Mouse (Mus musculus) hindbrain, postnatal 0 days (tissue): ENCODE results near the gene E130308A19Rik. TPM values are rescaled to one million over a fixed set of nuclear protein-coding genes. Genes with fewer than 3 reads are reported as not detected.

ENCODE experiments used
- ATAC-seq: fragments of 200-750 bp; cut with Nextera tagmentation; 2 replicates; pipeline ENCODE4 v1.8.0; 2017; ENCODE audit warnings: mild to moderate bottlenecking, moderate TSS enrichment, moderate library complexity
- DNase-seq: peaks from one replicate; pipeline ENCODE4 v3.0.0-alpha.2; 2015; ENCODE audit warnings: low spot score
- H3K27ac ChIP-seq: fragments of 300-500 bp; sonication (generic); 2 replicates; pipeline ENCODE4 v1.5.1; 2014; ENCODE audit warnings: mild to moderate bottlenecking
- H3K27me3 ChIP-seq: fragments of 300-500 bp; sonication (generic); 2 replicates; pipeline ENCODE4 v1.6.1; 2014; ENCODE audit warnings: low read length, mixed read lengths; ENCODE audit not compliant: insufficient read depth
- H3K36me3 ChIP-seq: fragments of 300-500 bp; sonication (generic); 2 replicates; pipeline ENCODE4 v1.6.1; 2014; ENCODE audit warnings: low read length, mixed read lengths; ENCODE audit not compliant: insufficient read depth
- H3K4me1 ChIP-seq: fragments of 300-500 bp; sonication (generic); 2 replicates; pipeline ENCODE4 v1.6.1; 2014; ENCODE audit warnings: antibody characterized with exemption, low read length, mixed read lengths; ENCODE audit not compliant: insufficient read depth
- H3K4me2 ChIP-seq: fragments of 300-500 bp; sonication (generic); 2 replicates; pipeline ENCODE4 v1.6.1; 2014; ENCODE audit warnings: low read depth, mild to moderate bottlenecking, low read length, moderate library complexity, mixed read lengths
- H3K4me3 ChIP-seq: fragments of 300-500 bp; sonication (generic); 2 replicates; pipeline ENCODE4 v1.5.1; 2014; ENCODE audit warnings: low read length
- H3K9ac ChIP-seq: fragments of 300-500 bp; sonication (generic); replicated peaks from 2 replicates; pipeline ENCODE4 v1.6.1; 2014; ENCODE audit warnings: mild to moderate bottlenecking, low read length, moderate library complexity, mixed read lengths
- H3K9me3 ChIP-seq: fragments of 300-500 bp; sonication (generic); 2 replicates; pipeline ENCODE4 v1.6.1; 2016; ENCODE audit warnings: low read length, mixed read lengths
- CTCF ChIP-seq: IDR thresholded peaks from 2 replicates; pipeline ENCODE4 v1.5.1; 2016; ENCODE audit warnings: antibody characterized with exemption, control low read depth, low read depth
- WGBS: fragments of 180-500 bp; shearing (Covaris S2); extraction: QIAGEN DNeasy Blood & Tissue Kit; methylation state at CpG from one replicate; pipeline ENCODE4 v1.1.7; 2014; 5-methylcytosine and 5-hydroxymethylcytosine counted together
- polyA plus RNA-seq: library from polyadenylated mRNA; unstranded; fragments of >200 nt; fragmentation: Nextera tagmentation; extraction: Ambion mirVana; gene quantifications from 2 replicates; pipeline ENCODE4 v1.2.1, GENCODE M21; 2015
- total RNA-seq: library from RNA; depleted of rRNA; stranded (reverse); fragments of >200 nt; gene quantifications from 2 replicates; pipeline ENCODE4 v1.2.3, GENCODE M21; 2014

The E130308A19Rik gene
- total and polyA plus RNA-seq, 2 experiments from 2014 or later = 33.8 to 41.9 TPM

DNA sequence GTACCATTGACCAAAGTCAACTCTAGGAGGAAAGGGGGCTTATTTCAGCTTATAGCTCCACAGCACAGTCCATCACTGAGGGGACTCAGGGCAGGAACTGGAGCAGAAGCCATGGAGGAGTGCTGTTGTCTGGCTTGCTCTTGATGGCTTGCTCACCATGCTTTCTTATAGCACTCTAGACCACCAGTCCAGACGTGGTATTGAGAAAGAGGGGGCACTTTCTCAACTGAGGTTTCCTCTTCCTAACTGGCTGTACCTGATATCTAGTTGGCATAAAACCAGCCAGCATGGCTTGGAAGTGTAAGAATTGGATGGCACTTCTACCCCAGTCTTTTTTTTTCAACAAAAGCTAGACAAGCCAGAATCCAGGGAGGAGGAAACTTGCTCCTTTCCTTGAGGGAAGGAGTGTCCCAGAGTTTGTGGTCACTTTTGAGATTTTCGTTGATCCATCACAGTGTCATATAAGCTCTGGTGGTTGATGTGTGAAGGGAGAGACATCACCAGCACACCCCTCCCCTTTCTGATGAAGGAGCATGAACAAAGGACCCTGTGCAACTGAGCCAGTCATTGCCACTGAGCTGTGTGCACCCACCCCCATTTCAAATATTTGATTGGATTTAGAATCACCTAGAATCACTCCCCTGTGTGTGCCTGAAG is 38.7 kb upstream of the E130308A19Rik start:
- DNase-seq (no peak), ATAC-seq (no peak)
- Histone ChIP-seq H3K4me1 (no peaks in the 10 kb centered on the region), H3K4me2 (no peak overlapping the region), H3K36me3 (no peaks in the 10 kb centered on the region), H3K4me3 (no peak overlapping the region), H3K9ac (no peak overlapping the region), H3K9me3 (no peaks in the 10 kb centered on the region), H3K27me3 (no peaks in the 10 kb centered on the region), H3K27ac (no peak overlapping the region)
- 75% methylated on average over 2 of the region's 2 CpGs for WGBS
- no peak for TF ChIP-seq CTCF

DNA sequence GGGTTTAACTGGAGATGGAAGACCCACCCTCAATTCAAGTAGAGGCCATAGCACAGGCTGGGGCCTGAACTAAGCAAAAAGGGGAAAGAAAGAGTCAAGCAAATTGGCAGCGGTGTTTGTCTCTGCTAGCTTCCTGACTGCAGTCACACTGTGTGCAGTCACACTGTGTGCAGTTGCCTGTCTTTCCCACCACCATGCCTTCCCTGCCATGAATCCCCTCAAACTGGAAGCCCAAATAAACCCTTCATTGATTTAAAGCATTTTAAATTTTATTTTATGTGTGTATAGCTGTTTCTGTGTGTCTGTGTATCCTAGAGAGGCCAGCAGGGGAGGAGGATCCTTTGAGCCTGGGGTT is 38.2 kb upstream of the E130308A19Rik start:
- no peaks in the 10 kb centered on the region for H3K36me3 ChIP-seq
- H3K4me1 ChIP-seq = no peaks in the 10 kb centered on the region
- ATAC-seq (no peak), DNase-seq (no peak)
- no peaks in the 10 kb centered on the region for H3K9me3 ChIP-seq
- no peak for TF ChIP-seq CTCF
- no peak overlapping the region for H3K4me2 ChIP-seq
- no peak overlapping the region for H3K4me3 ChIP-seq
- H3K9ac ChIP-seq = no peak overlapping the region
- H3K27me3 ChIP-seq = no peaks in the 10 kb centered on the region
- H3K27ac ChIP-seq = no peak overlapping the region
- 95% methylated on average over 1 of the region's 1 CpGs for WGBS

GRCm38 (mm10) chr4:59594614-59595013 is 31.4 kb upstream of the E130308A19Rik start:
- Histone ChIP-seq H3K27me3 (no peaks in the 10 kb centered on the region), H3K9me3 (no peaks in the 10 kb centered on the region), H3K9ac (no peak overlapping the region), H3K27ac (no peak overlapping the region), H3K4me3 (no peak overlapping the region), H3K4me1 (no peaks in the 10 kb centered on the region), H3K4me2 (no peak overlapping the region), H3K36me3 (peaks cover 13% of the 10 kb centered on the region; the same call in 1 of the 2 replicates)
- 83% methylated on average over 2 of the region's 2 CpGs for WGBS
- no peak for ATAC-seq
- no peak for TF ChIP-seq CTCF
- no peak for DNase-seq

GRCm38 (mm10) chr4:59596556-59596955 is 29.5 kb upstream of the E130308A19Rik start:
- Histone ChIP-seq H3K4me3 (no peak overlapping the region), H3K36me3 (peaks cover 13% of the 10 kb centered on the region; the same call in 1 of the 2 replicates), H3K4me2 (no peak overlapping the region), H3K9ac (no peak overlapping the region), H3K4me1 (no peaks in the 10 kb centered on the region), H3K27me3 (no peaks in the 10 kb centered on the region), H3K9me3 (no peaks in the 10 kb centered on the region), H3K27ac (no peak overlapping the region)
- DNase-seq (no peak), ATAC-seq (no peak)
- TF ChIP-seq CTCF = no peak
- WGBS = 90% methylated on average over 2 of the region's 2 CpGs

DNA sequence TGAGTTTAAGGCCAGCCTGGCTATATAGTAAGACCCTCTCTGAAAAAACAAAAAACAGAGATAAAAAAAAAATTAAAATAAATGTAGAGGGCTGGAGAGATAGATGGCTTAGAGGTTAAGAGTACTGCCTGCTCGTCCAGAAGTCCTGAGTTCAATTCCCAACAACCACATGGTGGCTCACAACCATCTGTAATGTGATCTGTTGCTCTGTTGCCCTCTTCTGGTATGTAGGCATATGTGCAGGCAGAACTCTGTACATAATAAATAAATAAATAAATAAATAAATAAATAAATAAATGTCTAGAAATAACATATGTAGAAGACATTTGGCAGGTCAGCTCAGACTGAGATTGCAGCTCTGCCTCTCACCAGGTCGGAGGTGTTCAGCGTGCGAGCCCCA is 23.3 kb upstream of the E130308A19Rik start:
- Histone ChIP-seq H3K4me3 (no peak overlapping the region), H3K9me3 (no peaks in the 10 kb centered on the region), H3K4me2 (no peak overlapping the region), H3K27me3 (no peaks in the 10 kb centered on the region), H3K4me1 (no peaks in the 10 kb centered on the region), H3K9ac (no peak overlapping the region), H3K27ac (no peak overlapping the region), H3K36me3 (peaks cover 9% of the 10 kb centered on the region; the same call in 1 of the 2 replicates)
- ATAC-seq (no peak), DNase-seq (no peak)
- TF ChIP-seq CTCF = peak; percentile 43
- WGBS = 93% methylated on average over 4 of the region's 4 CpGs

DNA sequence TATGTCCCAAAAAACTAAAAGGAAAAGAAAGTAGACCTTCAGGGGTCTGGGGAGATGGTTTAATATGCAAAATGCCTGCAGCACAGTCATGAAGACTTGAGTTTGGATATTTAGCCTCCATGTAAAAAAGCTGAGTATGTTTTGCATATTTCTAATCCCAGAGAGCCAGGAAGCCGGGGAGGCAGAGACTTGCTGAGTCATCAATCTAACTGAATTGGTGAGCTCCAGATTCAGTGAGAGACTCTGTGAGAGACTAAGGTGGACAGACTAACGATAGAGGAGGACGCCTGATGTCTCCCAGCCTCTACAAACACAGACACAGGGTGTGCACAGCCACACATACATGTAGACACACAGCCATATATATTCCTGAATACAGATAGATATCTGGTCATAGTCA is 21.1 kb upstream of the E130308A19Rik start:
- Histone ChIP-seq H3K4me1 (no peaks in the 10 kb centered on the region), H3K36me3 (no peaks in the 10 kb centered on the region), H3K27ac (no peak overlapping the region), H3K4me3 (no peak overlapping the region), H3K9me3 (no peaks in the 10 kb centered on the region), H3K9ac (no peak overlapping the region), H3K4me2 (no peak overlapping the region), H3K27me3 (no peaks in the 10 kb centered on the region)
- TF ChIP-seq CTCF = no peak
- DNase-seq (no peak), ATAC-seq (no peak)
- WGBS = 77% methylated on average over 3 of the region's 3 CpGs

DNA sequence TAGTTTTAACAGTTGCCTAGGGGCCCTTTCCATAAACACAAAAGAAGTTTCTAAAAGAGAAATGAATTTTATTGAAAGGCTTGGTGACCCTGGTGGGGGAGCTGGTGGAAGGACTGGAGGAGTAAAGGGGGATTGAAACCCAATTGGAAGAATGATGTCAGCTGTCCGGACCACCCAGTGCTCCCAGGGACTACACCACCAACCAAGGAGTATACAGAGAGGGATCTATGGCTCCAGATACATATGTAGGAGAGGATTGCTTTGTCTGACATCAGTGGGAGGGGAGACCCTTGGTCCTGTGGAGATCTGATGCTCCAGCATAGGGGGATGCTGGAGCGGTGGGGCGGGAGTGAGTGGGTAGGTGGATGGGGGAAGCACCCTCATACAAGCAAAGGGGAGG is 20.5 kb upstream of the E130308A19Rik start:
- DNase-seq = no peak
- Histone ChIP-seq H3K4me1 (no peaks in the 10 kb centered on the region), H3K36me3 (no peaks in the 10 kb centered on the region), H3K4me2 (no peak overlapping the region), H3K27ac (no peak overlapping the region), H3K9me3 (no peaks in the 10 kb centered on the region), H3K4me3 (no peak overlapping the region), H3K27me3 (no peaks in the 10 kb centered on the region), H3K9ac (no peak overlapping the region)
- WGBS = 100% methylated on average over 3 of the region's 3 CpGs
- no peak; the same call in 1 of the 2 replicates for ATAC-seq
- TF ChIP-seq CTCF = no peak
